Mouse (Mus musculus): ENCODE results near the gene Fbxl8. TPM values are rescaled to one million over a fixed set of nuclear protein-coding genes. Genes with fewer than 3 reads are reported as not detected.
"Not testable (repeated sequence)": the region's sequence is repeated elsewhere in the genome, so short reads cannot be mapped to it uniquely, and the experiment has no call there.

The Fbxl8 gene
- total RNA-seq (2021) = 1 to 10 TPM; 1.0 to 1.1 TPM
- long read RNA-seq = 0 reads

DNA sequence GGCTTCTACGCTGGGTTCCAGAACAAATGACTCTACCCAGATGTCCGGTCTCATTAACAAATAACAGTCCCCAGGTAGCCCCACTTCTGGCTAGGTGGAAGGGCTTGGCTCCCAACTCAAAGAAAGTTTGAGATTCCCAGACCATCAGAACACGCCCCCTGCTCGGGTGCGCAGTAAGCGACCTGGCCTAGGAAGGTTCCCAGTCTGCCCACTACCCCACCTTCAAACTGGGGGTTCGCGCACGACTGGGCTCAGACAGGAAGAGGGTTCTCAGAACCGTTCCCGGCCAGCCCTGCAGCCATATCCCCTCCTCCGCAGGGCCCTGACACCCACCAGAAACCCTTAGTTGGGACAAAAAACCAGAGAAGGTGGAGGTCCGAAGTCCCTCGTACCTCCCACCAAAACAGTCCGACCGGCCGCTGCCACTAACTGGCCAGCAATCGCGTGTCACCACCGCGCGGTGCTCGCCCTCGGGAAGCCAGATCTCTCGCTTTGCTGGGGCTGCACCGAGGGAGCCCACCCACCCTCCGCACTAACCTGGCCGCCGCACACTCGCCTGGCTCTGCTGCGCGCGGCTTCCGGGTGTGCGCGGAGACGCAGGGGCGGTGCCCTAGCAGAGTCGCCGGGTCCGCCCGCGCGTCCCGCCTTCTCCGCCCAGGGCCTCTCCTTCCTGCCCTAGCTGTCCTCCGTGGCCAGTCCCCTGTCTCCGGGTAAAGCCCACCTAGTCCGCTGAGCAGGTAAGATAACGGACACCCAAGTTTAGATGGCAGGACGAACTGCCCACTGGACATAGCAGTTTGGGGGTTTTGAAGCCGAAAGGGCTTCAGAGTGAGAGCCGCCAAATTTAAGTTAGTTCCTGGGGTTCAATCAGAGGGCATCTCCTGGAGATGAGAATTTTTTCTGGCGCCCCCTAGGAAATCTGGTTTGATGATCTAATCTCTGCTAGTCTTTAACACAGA, at the start of gene Fbxl8, which contains the start of gene Tradd:
Gene Fbxl8 (plus strand): TSS at position 625 of the 959 bp plus-strand sequence.
Gene Tradd (minus strand): TSS at position 586 of the 959 bp plus-strand sequence.
- no peak for DNase-seq (ENCODE audit: low spot score in 2 of 2)

DNA sequence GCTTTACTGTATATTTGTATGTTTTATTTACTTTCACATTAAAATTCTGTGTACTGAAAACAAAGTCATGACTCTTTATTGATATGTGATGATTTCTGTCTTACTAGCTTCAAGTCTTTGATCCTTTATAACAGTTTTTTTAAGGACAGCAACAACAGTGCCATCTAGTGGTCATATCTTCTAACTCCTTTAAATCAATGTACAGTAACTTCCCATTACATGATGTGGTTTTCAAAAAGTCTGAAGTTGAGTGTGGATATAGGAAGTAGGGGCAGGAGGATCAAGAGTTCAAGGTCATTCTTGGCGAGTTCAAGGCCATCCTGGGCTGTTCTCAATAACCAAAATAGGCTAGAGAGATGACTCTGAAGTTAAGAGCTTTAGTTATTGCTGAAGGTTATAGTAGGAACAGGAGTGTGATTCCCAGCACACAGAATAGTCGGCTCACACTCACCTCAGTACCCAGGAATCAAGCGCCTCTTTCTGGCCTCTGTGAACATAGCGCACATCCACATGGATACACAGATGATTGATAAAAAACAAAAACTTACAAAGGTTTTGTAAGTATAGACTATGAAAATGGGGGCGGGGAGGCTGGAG, 46.4 kb upstream of the Fbxl8 start:
- peak in 1 of 2 experiments; percentile 78 for DNase-seq (ENCODE audit: low spot score in 2 of 2)

DNA sequence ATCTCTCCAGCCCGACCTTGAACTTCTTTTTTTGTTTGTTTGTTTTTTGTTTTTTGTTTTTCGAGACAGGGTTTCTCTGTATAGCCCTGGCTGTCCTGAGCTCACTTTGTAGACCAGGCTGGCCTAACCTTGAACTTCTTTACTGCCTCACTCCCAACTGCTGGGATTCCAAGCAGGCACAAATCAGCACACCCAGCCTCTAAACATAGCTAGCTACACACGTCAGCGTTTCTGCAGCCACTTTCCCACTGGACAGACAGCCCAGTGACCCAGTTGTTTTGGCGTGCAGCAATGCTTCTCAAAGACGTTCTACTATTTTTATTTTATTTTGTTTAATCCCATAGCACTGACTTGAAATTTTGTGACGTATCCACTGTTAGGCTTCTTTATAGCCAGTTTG, 40.6 kb upstream of the Fbxl8 start:
- DNase-seq (ENCODE audit: low spot score in 2 of 2) = no peak

DNA sequence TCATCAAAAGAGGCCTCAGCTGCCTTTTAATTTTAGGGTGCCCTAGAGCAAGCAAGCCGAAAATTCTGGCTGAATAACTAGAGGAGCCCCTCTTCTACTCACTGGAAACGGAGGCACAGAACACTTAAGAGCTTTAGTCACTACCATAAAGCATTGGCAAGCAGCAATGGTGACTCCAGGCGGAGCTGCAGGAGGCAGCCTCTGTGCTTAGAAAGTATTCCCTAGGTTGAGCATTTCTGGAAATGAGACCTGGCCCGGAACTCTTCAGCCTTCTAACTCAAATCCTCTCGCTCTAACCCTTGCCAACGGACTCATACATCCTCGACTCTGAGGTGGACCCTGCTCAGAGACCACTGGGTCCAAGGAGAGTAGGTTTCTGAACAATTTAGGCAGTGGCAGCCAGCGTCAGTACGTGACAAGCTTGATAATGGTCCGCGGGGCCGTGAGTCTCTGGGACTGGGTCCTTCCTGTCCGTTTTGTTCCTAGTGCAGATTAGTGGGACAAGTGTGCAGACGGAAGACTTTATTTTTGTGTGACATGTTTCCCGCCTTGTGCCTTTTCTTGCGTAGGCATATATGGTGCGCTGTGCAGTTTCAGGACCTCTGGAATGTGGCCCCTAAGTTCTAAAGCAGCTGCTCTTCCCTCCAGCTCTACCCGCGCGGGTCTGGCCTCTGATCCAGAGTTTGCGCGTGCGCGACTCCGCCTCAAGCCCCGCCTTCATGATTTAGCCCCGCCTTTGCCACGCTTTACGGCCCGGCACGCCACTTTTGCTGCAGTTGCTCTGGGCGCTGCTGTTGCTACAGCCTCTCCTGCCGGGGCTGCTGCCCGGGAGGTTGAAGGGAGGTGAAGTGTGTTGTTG, 39.8 kb upstream of the Fbxl8 start, which contains the start of gene D230025D16Rik:
Gene D230025D16Rik (plus strand): TSS at position 733 of the 859 bp plus-strand sequence.
- peak; percentile 88 to 95 for DNase-seq (ENCODE audit: low spot score in 2 of 2)

DNA sequence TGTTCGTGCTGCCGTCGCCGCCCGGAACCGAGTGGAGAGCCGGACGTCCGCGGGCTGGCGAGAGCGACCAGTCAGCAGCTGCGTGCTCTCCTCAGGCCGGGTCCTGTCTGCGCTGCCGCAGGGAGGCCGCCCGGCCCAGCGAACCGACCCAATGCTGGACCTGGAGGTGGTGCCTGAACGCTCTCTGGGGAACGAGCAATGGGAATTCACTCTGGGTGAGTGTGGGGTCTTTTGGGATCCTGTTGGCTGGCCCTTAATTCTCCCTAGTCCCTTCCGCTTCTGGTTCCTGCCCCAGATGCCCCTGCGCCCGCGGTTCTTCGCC, 39.2 kb upstream of the Fbxl8 start:
- no peak for DNase-seq (ENCODE audit: low spot score in 2 of 2)

DNA sequence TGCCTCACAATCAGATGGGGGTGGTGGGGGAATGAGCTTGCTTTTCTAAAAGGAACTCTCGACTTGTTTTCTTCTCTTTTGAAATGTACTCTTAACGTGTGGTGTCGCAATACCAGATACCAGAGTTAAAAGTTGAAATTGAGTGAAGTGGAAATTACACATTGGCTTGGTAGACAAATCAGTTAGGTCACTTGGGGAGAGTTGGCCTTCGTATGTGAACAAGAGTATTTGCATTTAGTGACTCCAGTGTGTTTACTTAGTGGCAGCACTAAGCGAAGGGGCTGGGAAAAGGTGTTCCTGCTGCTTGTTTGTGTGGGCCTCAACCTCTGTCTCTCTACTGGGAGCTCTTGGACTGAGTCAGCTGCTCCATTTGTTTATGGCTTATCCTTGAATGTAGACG, 38.5 kb upstream of the Fbxl8 start:
- no peak for DNase-seq (ENCODE audit: low spot score in 2 of 2)

DNA sequence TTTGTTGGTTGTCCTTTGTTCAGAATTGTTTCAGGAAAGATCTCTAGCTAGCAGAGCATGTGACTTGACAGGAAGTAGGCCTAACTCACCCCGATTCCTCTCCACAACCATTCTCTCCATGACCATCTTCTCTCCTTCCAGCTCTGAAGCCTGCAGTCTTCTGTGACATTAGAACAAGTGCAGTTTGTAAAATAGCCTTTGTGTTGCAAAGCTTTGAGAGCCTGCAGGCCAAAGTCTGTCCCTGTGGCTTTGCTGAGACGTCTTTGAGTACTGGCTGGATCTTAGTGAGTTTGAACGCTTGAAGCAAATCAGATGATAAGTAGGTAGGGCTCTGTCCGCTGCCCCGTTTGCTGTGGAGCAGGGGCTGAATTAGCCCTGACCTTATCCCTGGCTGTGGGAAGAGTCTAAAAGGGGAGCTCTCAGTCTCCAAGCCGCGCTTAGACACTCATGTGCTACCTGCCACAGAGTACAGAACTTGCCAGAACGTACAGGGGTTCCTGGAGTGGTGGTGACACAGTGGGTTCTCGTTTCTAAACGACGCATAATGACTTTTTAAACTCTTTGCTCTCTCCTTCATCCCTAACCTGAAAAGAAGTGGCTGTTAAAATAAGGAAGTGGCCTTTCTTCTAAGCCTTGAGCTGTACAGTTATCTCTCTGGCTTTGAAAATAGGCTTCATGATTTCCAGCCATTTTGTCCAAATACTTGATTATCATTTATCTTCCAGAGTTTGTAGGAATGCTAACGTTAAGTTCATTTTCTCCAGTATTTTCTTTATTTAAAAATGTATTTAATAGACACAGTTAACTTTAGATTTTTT, 32.7 kb upstream of the Fbxl8 start:
- no peak for DNase-seq (ENCODE audit: low spot score in 2 of 2)

- not testable (repeated sequence) for DNase-seq (ENCODE audit: low spot score in 2 of 2)
Observed at GRCm38 (mm10) chr8:105232321-105232693, 32.1 kb upstream of the Fbxl8 start.

DNA sequence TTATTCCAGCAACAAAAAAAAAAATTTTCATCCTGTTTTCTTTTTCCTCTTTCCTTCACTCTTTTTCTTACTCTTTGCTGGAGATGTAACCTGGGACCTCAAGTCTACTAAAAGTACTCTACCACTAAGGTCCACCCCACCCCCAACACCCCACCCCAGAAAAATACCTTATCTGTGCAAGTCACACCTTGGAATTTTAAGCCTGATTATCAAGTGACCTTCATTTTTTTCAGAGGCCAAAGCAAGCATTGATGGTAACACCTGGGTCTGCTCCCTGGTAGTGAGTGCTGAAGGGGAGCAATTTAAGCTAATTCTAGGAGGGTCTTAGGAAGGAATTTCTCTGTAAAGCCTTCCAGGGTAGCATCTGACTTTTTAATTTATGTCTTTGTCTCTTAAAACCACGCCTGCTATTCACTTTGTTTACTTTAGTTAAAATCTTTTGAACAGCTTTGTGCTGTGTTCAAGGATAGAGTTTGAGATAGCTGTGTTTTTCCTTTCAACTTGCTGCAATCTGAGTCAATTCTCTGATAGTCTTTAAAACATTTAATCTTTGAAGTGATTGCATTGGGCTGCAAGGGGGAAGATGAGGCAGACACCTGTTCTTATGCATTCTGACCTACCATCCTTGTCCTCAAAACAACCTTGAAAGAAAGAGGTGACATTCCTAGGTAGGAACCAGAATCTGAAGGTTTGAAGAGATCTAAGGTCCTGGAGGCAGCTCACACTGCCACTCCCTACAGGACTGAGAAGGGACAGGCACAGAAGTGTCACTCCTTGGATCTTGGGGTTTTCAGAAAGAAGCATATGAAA, 31.1 kb upstream of the Fbxl8 start:
- DNase-seq (ENCODE audit: low spot score in 2 of 2) = no peak

GRCm38 (mm10) chr8:105235206-105235605, 29.2 kb upstream of the Fbxl8 start:
- no peak for DNase-seq (ENCODE audit: low spot score in 2 of 2)

GRCm38 (mm10) chr8:105237442-105238142, 26.9 kb upstream of the Fbxl8 start:
- no peak for DNase-seq (ENCODE audit: low spot score in 2 of 2)

DNA sequence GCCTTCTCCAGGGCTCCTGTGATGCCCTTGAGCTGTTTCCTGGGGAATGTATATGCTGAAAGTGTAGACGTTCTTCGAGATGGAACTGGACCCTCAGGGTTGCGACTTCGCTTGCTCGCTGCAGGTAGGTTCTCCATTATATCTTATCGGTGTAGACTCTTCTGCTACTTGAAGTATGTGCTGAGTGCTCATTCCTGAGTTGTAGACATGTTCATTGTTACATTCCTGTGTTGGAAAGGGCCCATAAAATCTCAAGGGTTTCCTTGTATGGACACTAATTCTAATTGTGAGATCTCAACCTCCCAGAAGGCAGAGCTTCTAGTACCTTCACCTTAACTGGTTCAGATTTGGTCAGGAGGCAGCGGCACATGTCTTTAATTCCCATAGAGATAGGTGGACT, 23.4 kb upstream of the Fbxl8 start:
- DNase-seq (ENCODE audit: low spot score in 2 of 2) = no peak

- DNase-seq (ENCODE audit: low spot score in 2 of 2) = no peak
Observed at GRCm38 (mm10) chr8:105251954-105252353, 12.5 kb upstream of the Fbxl8 start.

DNA sequence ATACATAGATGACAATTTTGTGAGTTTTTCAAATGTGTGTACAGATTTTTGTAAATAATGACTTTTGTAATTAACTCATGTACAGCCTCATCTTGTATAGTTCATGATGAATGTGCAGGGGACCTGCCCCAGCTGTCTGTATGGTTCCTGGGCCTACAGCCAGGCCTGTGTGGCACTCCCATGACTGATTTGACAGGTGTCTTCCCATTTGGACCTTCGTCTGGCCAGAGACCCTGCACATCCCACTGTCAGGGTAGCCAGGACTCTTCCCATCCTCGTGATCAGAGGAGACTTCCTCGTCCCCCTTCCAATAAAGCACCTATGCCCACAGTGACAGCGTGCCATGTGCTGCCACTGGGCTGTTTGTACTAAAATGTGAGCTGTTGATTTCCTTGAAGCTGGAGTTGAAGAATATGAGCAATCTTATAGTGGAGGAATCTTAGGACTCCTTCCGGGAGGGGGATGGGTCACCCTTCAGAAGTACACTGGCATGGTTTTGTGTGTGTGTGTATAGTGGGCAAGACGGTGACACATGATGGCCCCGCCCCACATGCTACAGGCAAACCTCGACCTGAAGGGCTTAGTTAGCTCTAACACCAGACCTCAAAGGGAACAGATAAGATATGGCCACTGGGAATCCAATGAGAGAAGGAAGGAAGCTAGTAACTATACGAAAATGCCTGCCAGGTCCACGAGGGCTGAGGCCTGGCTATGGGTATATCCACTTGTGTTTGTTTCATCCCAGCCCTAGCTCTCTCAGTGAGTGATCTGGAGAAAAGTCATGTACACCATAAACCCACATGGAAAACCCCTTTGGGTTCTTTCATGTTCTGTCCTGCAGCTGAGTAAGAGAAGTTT, 11.5 kb upstream of the Fbxl8 start:
- no peak for DNase-seq (ENCODE audit: low spot score in 2 of 2)

DNA sequence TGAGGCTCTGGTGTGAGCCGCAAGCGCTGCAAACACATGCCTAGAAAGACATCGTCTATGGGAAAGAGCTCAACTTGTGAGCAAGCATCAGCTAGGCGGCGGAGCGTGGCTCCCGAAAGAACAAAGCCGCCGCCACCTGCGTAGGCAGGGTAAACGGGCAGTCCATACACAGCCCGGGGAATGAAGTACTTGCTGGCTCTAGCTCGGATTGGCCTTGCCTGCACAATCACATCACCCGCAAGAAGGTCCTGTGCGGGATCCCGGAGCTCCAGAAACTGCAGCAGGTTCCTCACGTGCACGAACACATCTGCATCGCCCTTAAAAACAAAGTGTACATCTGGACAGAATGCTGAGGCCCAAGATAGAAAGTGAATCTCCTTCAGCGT, 10.7 kb upstream of the Fbxl8 start:
- peak in 1 of 2 experiments; percentile 24 for DNase-seq (ENCODE audit: low spot score in 2 of 2)

- DNase-seq (ENCODE audit: low spot score in 2 of 2) = peak; percentile 87 to 91
Observed at GRCm38 (mm10) chr8:105254152-105254965, 10.1 kb upstream of the Fbxl8 start.

DNA sequence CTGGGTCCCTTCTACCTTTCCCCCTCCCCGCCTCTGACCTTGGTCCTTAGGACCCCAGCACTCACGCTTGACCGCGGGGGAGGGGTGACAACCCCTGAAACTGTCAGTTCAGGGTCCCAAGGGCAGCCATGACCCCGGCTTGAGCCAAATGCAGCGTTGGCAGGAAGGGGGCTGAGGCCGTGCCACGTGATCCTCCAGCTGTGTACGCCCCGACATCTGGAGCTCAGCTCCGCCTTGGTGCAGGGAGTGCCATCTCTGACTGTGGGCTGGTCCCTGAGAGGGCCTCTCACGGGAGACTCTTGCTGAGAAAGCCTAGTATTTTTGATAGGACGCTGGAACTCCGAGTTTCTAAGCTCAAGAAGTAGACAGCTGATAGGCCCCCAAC, 9.5 kb upstream of the Fbxl8 start, which contains the start of gene B3gnt9:
Gene B3gnt9 (minus strand): TSS at position 188 of the 385 bp plus-strand sequence.
- peak in 1 of 2 experiments; percentile 44 for DNase-seq (ENCODE audit: low spot score in 2 of 2)

Measured in layer of hippocampus, adult 18-20 months (tissue).